Mouse (Mus musculus) kidney, adult 9 months (tissue): ENCODE measurements at regions not wholly inside any gene's neighbourhood (a gene's known extent, or its start where the extent isn't known, plus 50 kb on each side); places are given as distances from the start of the nearest gene placed in this dataset.
"Not testable (repeated sequence)": the region's sequence is repeated elsewhere in the genome, so short reads cannot be mapped to it uniquely, and the experiment has no call there.

Experiments
- DNase-seq: peaks from one replicate; pipeline ENCODE4 v3.0.0; 2022

DNA sequence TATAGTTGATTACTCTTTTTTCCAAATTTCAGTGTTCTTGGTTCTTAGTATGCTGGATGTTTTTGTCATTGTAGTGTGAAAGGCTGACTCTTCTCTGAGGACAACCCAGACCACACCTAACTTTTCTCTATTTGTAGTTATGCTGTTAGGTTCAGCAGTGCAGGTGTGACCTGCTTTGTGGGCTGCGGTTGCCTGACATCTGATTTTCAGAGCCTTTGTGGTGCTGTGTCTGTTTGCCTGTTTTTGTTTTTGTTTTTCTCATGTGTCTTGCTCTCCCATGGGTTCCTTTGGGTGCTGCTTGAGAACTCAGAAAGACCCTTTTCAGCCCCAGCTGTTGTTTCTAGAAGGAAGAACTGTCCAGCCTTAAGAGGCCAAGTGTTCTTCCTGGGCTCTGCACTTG lies 52.0 kb upstream of the Trpm1 start:
- DNase-seq: no peak

DNA sequence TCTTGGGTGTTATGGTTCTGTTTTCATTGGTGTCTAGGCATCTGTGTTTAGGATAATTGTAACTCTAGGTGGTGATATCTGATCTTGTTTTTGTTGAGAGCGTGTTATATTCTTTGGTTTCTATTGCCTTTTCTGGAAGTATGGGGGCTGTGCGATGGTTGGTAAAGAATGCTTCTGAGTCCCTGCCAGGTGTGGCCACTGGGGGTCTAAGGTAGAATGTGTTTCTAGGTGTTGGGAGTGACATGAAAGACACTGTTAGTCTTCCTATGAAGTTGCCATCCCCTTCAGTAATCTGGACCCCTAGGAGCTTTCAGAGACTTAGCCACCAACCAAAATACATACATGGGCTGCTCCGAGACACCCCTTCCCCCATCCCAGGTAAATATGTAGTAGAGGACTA lies 54.0 kb upstream of the Trpm1 start:
- DNase-seq: no peak

DNA sequence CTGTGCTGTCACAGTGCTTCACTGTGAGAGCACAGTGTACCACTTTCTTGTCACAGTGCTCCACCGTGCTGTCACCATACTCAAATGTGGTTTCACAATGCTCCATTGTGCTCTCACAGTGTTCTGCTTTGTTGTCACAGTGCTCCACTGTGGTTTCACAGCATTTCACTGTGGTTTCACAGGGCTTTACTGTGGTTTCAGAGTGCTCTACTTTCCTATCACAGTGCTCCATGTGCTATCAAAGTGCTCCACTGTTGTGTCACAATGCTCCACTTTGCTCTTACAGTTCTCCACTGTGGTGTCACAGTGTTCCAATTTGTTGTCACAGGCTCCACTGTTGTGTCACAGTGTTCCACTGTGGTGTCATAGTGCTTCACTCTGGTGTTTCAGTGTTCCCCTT lies 63.6 kb upstream of the Trpm1 start:
- DNase-seq: no peak

DNA sequence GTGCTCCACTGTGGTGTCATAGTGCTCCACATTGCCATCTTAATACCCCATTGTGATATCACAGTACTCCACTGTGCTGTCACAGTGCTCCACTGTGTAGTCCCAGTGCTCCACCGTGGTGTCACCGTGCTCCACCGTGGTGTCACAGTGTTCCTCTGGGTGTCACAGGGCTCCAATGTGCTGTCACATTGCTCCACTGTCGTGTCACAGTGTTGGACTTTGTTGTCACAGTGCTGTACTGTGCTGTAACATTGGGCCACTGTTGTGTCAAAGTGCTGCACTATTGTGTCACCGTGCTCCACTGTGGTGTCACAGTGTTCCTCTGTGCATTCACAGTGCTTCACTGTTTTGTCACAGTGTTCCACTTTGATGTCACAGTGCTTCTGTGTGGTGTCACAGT lies 64.6 kb upstream of the Trpm1 start:
- DNase-seq: no peak

DNA sequence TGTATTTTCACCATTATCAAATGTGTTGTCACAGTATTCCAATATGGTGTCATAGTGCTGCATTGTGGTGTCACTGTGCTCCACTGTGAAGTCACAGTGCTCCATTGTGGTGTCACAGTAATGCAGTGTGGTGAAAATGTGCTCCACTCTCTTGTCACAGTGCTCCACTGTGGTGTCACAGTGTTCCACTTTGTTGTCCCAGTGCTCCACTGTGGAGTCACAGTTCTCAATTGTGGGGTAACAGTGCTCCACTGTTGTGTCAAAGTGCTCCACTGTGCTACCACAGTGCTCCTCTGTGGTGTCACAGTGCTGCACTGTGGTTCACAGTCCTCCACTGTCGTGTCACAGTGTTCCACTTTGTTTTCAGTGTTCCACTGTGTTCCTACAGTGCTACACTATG lies 69.7 kb upstream of the Trpm1 start:
- not testable (repeated sequence) for DNase-seq

DNA sequence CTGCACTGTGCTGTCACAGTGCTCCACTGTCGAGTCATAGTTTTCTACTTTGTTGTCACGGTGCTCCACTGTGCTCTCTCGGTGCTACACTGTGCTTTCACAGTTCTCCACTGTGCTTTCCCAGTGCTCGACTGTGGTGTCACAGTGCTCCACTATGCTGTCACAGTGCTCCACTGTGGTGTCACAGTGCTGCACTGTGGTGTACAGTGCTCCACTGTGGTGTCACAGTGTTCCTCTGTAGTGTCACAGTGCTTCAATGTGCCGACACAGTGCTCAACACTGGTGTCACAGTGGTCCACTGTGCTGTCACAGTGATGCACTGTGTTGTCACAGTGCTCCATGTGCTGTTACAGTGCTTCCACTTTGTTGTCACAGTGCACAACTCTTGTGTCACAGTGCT lies 71.0 kb upstream of the Trpm1 start:
- DNase-seq: no peak

DNA sequence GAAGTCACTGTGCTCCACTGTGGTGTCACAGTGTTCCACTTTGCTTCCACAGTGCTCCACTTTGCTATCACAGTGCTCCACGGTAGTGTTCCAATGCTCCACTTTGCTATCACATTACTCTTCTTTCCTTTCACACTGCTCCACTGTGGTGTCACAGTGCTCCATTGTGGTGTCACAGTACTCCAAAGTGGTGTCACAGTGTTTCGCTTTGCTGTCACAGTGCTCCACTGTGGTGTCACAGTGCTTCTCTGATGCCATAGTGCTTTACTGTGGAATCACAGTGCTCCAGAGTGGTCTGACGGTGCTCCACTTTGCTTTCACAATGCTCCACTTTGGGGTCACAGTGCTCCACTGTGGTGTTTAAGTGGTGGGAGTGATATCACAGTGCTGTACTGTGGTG lies 71.4 kb upstream of the Trpm1 start:
- no peak for DNase-seq

DNA sequence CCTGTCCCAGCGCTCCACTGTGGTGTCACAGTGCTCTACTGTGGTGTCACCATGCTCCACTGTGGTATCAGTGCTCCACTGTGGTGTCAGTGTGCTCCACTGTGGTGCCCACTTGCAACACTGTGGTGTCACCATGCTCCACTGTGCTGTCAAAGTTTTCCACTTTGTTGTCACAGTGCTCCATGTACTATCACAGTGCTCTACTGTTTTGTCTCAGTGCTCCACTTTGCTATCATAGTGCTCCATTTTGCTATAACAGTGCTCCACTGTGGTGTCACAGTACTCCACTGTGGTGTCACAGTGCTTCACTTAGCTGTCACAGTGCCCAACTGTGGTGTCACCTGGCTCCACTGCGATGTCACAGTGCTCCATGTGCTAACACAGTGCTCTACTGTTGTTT lies 72.0 kb upstream of the Trpm1 start:
- DNase-seq: no peak

DNA sequence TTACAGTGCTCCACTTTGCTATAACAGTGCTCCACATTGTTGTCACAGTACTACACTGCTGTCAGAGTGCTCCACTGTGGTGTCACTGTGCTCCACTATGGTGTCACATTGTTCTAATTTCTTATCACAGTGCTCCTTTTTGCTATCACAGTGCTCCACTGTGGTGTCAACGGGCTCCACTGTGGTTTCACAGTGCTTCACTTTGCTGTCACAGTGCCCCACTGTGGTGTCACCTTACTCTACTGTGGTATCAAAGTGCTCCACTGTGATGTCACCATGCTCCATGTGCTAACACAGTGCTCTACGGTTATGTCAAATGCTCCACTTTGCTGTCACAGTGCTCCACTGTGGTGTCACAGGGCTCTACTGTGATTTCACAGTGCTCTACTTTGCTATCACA lies 72.6 kb upstream of the Trpm1 start:
- DNase-seq: no peak

DNA sequence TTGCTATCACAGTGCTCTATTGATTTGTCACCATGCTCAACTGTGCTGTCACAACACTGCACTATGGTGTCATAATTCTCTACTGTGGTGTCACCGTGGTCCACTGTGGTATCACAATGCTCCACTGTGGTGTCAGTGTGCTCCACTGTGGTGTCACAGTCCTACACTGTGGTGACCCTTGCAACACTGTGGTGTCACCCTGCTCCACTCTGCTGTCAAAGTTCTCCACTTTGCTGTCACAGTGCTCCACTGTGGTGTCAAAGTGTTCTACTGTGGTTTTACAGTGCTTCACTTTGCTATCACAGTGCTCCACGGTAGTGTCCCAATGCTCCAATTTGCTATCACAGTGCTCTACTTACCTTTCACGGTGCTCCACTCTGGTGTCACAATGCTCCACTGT lies 74.3 kb upstream of the Trpm1 start:
- DNase-seq: no peak

DNA sequence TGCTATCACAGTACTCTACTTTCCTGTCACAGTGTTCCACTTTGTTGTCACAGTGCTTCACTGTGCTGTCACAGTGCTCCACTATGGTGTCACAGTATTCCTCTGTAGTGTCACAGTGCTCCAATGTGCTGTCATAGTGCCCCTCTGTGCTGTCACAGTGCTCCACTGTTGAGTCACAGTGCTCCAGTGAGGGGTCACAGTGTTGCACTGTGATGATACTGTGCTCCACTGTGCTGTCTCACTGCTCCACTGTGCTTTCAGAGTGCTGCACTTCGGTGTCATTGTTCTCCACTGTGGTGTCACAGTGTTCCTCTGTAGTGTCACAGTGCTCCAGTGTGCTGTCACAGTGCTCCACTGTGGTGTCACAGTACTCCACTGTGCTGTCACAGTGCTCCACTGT lies 75.0 kb upstream of the Trpm1 start:
- no peak for DNase-seq

DNA sequence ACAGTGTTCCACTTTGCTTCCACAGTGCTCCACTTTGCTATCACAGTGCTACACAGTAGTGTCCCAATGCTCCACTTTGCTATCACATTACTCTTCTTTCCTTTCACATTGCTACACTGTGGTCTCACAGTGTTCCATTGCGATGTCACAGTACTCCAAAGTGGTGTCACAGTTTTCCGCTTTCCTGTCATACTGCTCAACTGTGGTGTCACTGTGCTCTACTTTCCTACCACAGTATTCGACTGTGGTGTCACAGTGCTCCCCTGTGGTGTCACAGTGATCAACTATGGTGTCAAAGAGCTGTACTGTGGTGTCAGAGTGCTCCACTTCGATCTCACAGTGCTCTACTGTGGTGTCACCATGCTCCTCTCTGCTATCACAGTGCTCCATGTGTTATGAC lies 76.1 kb upstream of the Trpm1 start:
- peak; percentile 17 for DNase-seq

DNA sequence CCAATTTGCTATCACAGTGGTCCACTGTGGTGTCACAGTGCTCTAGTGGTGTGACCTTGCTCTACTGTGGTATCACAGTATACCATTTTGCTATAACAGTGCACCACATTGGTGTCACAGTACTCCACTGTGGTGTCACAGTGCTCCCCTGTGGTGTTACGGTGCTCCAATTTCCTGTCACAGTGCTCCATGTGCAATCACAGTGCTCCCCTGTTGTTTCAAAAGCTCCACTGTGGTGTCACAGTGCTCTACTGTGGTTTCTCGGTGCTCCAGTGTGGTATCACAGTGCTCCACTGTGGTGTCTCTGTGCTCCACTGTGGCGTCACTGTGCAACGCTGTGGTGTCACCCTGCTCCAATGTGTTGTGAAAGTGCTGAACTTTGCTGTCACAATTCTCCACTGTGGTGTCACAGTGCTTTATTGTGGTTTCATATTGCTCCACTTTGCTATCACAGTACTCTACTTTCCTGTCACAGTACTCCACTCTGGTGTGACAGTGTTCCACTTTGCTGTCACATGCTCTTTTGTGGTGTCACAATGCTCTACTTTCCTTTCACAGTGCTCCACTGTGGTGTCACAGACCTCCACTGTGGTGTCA lies 76.8 kb upstream of the Trpm1 start:
- no peak for DNase-seq

DNA sequence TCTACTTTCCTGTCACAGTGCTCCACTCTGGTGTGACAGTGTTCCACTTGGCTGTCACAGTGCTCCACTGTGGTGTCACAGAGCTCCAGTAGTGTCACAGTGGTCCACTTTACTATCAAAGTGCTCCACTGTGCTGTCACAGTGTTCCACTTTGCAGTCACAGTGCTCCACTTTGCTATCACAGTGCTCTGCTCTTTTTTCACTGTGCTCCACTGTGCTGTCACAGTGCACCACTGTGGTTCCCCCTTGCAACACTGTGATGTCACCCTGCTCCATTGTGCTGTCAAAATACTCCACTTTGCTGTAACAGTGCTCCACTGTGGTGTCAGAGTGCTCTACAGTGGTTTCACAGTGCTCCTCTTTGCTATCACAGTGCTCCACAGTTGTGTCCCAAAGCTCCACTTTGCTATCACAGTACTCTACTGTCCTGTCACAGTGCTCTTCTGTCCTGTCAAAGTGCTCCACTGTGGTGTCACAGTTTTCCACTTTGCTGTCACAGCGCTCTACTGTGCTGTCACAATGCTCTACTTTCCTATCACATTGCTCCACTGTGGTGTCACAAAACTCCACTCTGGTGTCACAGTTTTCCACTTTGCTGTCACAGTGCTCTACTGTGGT lies 77.8 kb upstream of the Trpm1 start:
- DNase-seq: no peak

DNA sequence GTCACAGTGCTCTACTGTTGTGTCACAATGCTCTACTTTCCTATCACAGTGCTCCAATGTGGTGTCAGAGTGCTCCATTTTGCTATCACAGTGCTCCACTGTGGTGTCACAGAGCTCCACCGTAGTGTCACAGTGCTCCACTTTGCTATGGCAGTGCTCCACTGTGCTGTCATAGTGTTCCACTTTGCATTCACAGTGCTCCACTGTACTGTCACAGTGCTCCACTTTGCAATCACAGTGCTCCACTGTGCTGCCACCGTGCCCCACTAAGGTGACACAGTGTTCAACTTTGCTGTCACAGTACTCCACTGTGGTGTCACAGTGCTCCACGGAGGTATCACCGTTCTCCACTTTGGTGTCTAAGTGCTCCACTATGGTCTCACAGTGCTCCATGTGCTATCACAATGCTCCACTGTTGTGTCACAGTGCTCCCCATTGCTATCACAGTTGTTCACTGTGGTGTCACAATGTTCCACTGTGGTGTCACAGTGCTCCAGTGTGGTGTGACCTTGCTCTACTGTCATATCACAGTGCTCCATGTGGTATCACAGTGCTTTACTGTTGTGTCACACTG lies 78.9 kb upstream of the Trpm1 start:
- no peak for DNase-seq

DNA sequence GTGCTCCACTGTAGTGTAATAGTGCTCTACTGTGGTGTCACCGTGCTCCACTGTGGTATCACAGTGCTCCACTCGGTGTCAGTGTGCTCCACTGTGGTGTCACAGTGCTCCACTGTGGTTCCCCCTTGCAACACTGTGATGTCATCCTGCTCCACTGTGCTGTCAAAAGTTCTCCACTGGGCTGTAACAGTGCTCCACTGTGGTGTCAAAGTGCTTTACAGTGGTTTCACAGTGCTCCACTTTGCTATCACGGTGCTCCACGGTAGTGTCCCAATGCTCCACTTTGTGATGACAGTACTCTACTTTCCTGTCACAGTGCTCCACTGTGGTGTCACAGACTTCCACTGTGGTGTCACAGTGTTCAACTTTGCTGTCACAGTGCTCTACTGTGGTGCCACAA lies 79.4 kb upstream of the Trpm1 start:
- no peak for DNase-seq

DNA sequence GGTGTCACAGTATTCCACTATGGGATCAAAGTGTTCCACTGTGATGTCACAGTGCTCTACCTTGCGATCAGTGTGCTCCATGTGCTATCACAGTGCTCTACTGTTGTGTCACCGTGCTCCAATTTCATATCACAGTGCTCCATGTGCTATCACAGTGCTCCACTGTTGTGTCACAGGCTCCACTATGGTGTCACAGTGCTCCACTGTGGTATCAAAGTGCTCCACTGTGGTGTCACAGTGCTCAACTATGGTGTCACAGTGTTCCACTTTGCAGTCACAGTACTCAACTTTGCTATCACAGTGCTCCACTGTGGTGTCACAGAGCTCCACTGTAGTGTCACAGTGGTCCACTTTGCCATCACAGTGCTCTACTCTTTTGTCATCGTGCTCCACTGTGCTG lies 79.9 kb upstream of the Trpm1 start:
- no peak for DNase-seq

DNA sequence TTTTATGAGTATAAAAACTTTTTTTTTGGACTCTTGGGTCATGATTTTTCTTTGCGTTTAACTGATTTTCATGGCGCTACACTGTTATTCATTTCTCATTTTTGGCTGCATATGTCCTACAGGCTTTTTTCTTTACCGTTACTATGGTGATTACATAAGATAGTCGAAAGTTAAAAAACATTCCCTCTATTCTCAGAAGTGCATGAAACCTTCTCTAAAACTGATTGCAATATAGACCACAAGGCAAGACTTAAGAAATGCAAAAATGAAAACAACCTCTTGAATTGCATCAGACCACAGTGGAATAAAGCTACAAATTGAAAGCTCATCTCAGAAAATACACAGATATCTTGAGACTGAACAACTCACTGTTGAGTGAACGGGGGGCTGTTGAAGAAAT lies 82.7 kb upstream of the Trpm1 start:
- no peak for DNase-seq

DNA sequence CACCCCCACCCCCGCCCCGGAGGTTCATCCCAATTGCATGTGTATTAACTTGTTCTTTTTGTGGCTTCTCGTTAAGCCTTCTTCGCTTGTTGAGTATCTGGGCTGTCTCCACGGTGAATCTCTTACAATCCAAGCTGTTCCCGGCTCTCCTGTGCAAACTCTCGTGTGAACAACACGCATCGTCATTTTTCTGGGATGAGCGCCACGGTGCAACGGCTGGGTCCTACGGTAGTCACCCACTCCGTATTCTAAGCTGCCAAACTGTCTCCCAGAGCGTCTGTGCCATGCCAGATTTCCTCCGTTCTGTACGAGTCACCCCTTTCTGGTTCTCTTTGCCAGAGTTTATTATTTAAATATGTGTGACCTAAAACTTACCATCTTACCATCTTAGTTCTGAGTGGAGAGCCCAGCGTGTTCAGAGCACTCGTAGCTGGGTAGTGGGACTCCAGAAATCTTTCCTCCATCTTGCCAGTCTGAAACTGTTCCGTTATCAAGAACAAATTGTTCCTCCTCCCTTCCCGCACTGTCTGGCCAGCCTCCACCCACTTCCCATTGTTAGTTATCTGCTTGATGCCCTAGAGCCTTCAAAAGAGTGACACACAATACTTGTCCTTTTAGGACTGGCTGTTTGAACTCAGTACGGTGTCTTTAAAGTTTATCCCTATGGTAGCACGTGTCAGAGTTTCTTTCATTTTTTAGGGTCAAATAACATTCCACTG lies 87.9 kb upstream of the Trpm1 start:
- peak; percentile 21 for DNase-seq

DNA sequence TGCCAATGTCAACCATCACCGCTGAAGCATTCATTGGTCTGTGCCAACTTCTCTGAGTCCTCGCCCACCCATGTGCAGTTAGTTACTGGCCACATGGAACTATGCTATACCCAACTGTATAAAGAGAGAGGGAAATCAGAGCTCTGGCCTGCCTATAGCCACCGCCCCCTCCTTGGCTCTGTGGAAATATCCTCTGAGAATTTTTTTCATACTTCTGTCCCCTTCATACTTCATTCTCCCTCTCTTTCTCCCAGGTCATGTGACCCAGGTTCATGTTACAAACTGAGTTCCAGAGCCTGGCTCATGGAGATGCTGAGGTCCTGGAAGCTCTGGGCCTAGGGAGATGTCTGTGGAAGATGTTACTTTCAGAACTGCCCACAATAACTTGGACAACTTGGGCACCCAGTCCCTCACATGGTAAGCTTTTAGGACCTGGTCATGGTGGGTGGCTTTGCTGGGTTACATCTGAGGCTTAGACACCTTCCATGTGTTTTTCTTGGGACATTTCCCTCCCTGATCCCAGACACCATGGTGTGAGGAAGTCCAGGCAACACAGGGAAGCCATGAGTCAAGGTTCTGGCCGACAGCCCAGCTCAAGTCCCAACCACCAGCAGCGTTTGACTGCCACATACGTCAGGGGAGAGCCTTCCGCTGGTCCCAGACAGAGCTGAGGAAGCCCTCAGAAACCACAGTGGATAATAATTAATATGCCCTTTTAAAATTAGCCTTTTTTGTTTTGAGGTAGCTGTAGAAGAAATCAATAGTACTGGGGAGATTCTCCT lies 89.0 kb upstream of the Trpm1 start:
- peak; percentile 56 for DNase-seq

DNA sequence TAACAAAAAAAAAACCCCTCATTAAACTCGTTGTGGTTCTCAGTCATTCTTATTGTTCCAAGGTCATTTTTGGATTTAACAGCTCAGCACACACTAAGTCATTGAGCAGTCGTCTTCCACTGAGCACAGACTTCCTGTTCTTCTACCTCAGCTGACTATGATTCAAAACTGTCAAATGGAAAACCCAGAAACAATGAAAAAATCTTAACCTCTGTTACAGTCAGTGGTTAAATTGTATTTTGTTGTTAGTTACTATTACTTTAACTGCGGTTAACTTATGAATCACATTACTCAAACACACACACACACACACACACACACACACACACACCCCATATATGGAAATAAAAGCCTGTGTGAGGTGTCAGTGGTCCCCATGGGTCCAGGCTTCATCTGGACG lies 92.5 kb upstream of the Trpm1 start:
- no peak for DNase-seq

DNA sequence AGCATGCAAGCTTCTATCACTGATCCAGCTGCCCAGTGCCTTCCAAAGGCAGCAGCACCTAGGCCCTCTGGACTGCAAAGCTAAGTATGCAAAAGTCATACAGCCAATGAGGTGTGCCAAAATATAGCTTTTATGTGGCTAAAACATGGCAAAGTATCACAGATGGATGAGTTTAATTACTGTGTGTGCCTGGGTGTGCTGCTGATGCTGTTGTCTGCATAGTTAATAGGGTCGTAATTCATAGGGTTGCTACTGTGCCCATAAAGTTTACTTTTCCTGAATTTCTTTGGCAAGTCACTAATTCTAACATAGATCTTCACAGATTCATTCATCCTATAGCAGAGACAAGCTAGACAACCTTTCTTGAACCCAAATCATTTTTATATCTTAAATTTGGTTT lies 93.1 kb upstream of the Trpm1 start:
- DNase-seq: no peak

DNA sequence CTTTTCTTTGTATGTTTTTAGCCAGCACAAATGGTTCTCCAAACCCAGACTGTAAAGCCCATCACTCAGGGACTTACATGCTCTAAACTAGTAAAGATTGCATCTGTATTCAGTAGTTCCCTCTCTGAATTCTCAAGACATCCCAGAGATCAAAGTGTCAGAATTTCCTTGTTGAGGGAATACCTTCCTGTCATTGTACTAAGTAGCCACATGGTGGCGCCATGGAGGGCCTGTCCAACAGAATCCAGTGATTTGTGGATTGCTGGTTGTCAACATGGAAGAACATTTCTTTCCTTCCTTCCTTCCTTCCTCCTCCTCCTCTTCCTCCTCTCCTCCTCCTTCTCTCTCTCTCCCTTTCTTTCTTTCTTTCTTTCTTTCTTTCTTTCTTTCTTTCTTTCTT lies 93.6 kb upstream of the Trpm1 start:
- DNase-seq: no peak
